Mouse (Mus musculus) frontal cortex, adult 2 months (tissue): ENCODE results near the gene Rufy4. TPM values are rescaled to one million over a fixed set of nuclear protein-coding genes. Genes with fewer than 3 reads are reported as not detected.
A peak's percentile ranks its signal among the peaks of the same experiment; 100 is the strongest.

Experiments
- DNase-seq, 2 experiments: peaks; one replicate each; pipeline ENCODE4 v3.0.0; 2022; ENCODE audit warnings: low spot score in 1 of 2; ENCODE audit errors: extremely low spot score in 1 of 2
- polyA plus RNA-seq: library from polyadenylated mRNA; depleted of rRNA; stranded (reverse); fragments of >200 nt; gene quantifications from 2 replicates; pipeline ENCODE4 v1.2.3, GENCODE M21; 2012

Rufy4 gene
- polyA plus RNA-seq, 1 experiment: 0.08 TPM

GRCm38 (mm10) chr1:74103654-74104353 is 21.5 kb upstream of the Rufy4 start:
- DNase-seq: no peak

GRCm38 (mm10) chr1:74105660-74106059 is 19.7 kb upstream of the Rufy4 start:
- no peak for DNase-seq

GRCm38 (mm10) chr1:74106214-74106613 is 19.1 kb upstream of the Rufy4 start:
- DNase-seq: no peak

GRCm38 (mm10) chr1:74107931-74108618 is 17.3 kb upstream of the Rufy4 start:
- DNase-seq: no peak

- no peak for DNase-seq
Measured at GRCm38 (mm10) chr1:74109670-74110069, 15.7 kb upstream of the Rufy4 start.

- DNase-seq: no peak
Measured at GRCm38 (mm10) chr1:74110932-74111695, 14.2 kb upstream of the Rufy4 start.

GRCm38 (mm10) chr1:74111696-74112030 is 13.7 kb upstream of the Rufy4 start:
- no peak for DNase-seq

- DNase-seq: no peak
Measured at GRCm38 (mm10) chr1:74113071-74113470, 12.3 kb upstream of the Rufy4 start.

- no peak for DNase-seq
Measured at GRCm38 (mm10) chr1:74117876-74118275, 7.5 kb upstream of the Rufy4 start.

GRCm38 (mm10) chr1:74119115-74119514 is 6.2 kb upstream of the Rufy4 start:
- no peak for DNase-seq

GRCm38 (mm10) chr1:74121138-74121537 is 4.2 kb upstream of the Rufy4 start:
- DNase-seq: no peak

GRCm38 (mm10) chr1:74121821-74122576 is 3.3 kb upstream of the Rufy4 start:
- peak in 1 of 2 experiments; percentile 68 for DNase-seq

- DNase-seq: no peak
Measured at GRCm38 (mm10) chr1:74123215-74123614, 2.1 kb upstream of the Rufy4 start.

- no peak for DNase-seq
Measured at GRCm38 (mm10) chr1:74124021-74124981, 1.0 kb upstream of the Rufy4 start, which contains the start of gene Tns1. Gene Tns1, minus strand, starts transcription at chr1:74124449.

GRCm38 (mm10) chr1:74130883-74131659 is 5.7 kb downstream of the Rufy4 start:
- DNase-seq: no peak

- no peak for DNase-seq
Measured at GRCm38 (mm10) chr1:74132011-74132410, 6.7 kb downstream of the Rufy4 start.

GRCm38 (mm10) chr1:74133954-74134353 is 8.6 kb downstream of the Rufy4 start:
- no peak for DNase-seq

- DNase-seq: no peak
Measured at GRCm38 (mm10) chr1:74135326-74135950, 10.1 kb downstream of the Rufy4 start.
